Mouse (Mus musculus) brown adipose tissue, adult 24 weeks (tissue): ENCODE data around the gene Crocc. TPM values are rescaled to one million over a fixed set of nuclear protein-coding genes. Genes with fewer than 3 reads are reported as not detected.

Experiments
- H3K27ac ChIP-seq: fragments of 200-500 bp; replicated peaks from 2 replicates; pipeline ENCODE4 v1.5.1; 2012; ENCODE audit warnings: low read depth, mild to moderate bottlenecking, low read length
- H3K4me1 ChIP-seq: fragments of 200-500 bp; 2 replicates; pipeline ENCODE4 v1.6.1; 2012; ENCODE audit warnings: low read length, mixed read lengths; ENCODE audit not compliant: control insufficient read depth, insufficient read depth, insufficient read length
- H3K4me3 ChIP-seq: fragments of 200-500 bp; 2 replicates; pipeline ENCODE4 v1.5.1; 2012; ENCODE audit warnings: low read depth, mild to moderate bottlenecking, low read length, moderate library complexity; ENCODE audit not compliant: insufficient read depth
- polyA plus RNA-seq: library from polyadenylated mRNA; stranded (reverse); fragments of >200 nt; gene quantifications from 2 replicates; pipeline ENCODE4 v1.2.4, GENCODE M21; 2012; ENCODE audit not compliant: missing spikeins, insufficient read depth, insufficient read length

Crocc gene
- polyA plus RNA-seq, 1 experiment = 1.4 TPM

DNA sequence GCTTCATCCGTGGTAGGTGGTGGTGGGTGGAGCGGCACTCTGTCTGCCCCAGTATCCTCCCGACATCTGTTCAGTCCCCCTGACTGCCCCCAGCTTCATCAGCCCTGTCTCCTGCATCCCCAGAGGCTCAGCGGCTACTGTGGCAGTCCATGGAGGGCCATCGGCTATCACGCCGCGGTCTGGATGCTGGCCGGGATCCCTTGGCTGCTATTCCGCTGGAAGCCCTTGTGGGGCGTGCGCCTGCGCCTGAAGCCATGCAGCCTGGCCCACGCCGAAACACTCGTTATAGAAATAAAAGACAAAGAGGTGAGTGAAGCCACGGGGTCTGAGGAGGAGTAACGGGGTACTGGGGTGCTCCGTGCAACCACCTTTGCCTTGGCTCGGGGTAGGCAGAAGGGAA is 68.1 kb downstream of the Crocc start:
- Histone ChIP-seq H3K27ac (no peak overlapping the region), H3K4me3 (no peak overlapping the region), H3K4me1 (peaks cover 7% of the 10 kb centered on the region; the same call in 1 of the 2 replicates)

DNA sequence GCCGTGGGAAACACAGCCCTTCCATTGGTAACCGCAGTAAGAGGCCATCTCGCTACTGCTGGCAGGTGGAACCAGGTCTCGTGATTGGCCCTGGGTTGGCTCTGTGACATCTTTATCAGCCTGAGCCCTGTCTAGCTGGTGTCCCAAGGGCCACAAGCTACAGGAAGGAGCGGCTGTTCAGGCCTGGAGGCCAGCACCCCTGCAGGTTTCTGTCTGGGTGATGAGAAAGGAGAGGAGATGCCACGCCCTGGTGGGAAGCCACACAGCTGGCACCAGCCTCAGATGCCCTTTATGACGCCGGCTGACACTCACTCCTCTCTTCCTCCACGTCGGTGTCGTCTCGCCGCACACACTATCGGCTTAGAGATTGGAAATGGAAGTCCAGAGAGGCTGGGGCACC is 70.9 kb downstream of the Crocc start:
- Histone ChIP-seq H3K4me1 (peaks cover 7% of the 10 kb centered on the region; the same call in 1 of the 2 replicates), H3K27ac (no peak overlapping the region; the same call in 1 of the 2 replicates), H3K4me3 (no peak overlapping the region)

DNA sequence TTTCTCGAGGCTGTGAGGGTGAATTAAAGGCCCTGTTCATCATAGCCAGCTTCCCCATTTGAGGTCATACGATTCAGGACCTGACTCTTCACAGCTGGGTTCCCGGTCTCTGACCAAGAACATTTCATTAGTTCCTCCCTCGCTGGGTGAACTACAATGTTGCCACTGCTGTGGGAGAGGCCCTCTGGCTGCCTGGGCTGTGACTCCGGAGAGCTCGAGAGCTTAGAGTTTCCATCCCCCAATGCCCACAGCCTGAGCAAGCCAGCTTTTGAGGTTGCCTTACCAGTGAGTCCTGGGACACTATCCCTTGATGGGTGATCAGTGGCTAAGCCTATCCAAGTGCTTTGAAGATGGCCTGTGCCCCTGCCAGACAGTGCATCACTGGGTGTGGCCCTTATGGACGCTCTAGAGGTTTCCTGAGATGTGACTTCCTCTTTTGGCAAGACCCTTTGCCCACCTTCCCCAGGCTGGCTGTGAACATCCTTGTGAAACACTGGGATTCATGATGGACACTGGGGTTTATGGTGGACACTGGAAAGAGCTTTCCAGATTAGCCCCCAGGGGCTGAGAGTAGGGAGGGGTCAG is 71.6 kb downstream of the Crocc start:
- Histone ChIP-seq H3K27ac (peak overlapping the region; percentile 46; the same call in 1 of the 2 replicates), H3K4me1 (peaks cover 7% of the 10 kb centered on the region; the same call in 1 of the 2 replicates), H3K4me3 (peak overlapping the region; percentile 31)

- Histone ChIP-seq H3K4me3 (peak overlapping the region; percentile 80), H3K4me1 (peaks cover 7% of the 10 kb centered on the region; the same call in 1 of the 2 replicates), H3K27ac (peak overlapping the region; percentile 42; the same call in 1 of the 2 replicates)
Observed at GRCm38 (mm10) chr4:140987476-140987875, 72.9 kb downstream of the Crocc start.

DNA sequence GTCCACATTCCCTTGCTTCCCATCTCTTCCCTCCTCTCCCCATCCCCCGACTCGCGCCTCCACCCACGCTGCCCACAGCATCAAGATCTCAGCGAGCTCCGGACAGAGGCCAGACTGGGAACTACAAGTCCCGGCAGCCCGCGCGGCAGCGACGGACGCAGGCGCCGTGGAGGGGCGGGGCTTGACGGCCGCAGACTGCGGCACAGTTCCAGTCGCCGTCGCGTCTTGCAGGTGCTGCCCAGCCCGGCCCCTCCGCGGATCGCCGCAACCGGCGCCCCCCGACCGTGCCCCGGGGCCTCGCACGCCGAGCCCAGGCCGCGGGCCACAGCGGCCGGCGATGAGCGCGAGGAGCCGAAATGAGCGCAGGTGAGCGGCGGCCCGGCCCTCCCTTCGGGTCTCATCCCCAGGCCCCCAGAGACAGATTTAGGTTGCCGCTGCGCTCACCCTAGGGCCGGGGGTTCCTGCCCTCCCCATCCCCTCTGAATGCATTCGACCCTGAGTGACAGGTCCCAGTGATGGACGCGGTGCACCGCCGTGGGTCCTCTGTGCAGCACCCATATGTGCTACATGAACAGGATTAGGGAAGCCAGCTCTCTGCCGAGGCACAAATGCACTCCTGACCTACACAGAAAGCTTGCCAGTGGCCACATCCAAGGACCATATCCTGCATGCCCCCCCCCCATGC is 73.5 kb downstream of the Crocc start, which contains the start of gene Atp13a2:
Gene Atp13a2 (plus strand): TSS at position 163 of the 685 bp plus-strand sequence.
- Histone ChIP-seq H3K27ac (peak within 1 kb of the TSS; percentile 42; the same call in 1 of the 2 replicates), H3K4me1 (peaks cover 7% of the 10 kb centered on the region; the same call in 1 of the 2 replicates), H3K4me3 (peak within 1 kb of the TSS; percentile 80)

DNA sequence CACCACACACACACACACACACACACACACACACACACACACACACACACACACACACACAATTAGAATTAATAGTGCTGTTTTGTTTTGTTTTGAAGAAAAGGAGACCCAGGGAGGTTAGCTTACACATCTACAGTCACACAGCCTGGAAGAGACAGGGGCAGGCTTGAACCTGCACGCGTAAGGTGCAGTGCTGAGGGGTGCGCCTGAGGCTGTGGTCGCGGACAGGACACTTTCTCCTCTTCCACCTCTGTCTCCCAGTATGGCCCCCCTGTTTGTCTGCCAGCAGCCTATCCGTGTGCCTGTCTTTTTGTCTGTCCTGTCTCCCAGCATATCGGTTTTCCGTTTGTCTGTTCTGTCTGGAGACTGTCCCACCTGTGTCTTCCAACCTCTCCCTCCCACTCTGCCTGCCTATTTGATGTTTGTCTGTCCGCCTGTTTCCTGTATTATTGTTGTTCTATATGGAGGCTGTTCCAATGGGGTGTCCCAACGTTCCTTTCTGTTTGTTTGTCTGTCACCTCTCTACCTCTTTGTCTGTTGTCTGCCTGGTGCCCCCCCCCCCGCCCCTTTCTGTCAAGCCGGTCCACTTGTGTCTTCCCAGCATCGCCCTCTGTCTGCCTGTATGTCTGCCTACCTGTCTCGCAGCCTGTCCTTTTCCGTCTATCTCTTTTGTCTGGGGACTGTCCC is 74.2 kb downstream of the Crocc start:
- peaks cover 7% of the 10 kb centered on the region; the same call in 1 of the 2 replicates for H3K4me1 ChIP-seq
- H3K27ac ChIP-seq = no peak overlapping the region
- peak overlapping the region; percentile 80 for H3K4me3 ChIP-seq

DNA sequence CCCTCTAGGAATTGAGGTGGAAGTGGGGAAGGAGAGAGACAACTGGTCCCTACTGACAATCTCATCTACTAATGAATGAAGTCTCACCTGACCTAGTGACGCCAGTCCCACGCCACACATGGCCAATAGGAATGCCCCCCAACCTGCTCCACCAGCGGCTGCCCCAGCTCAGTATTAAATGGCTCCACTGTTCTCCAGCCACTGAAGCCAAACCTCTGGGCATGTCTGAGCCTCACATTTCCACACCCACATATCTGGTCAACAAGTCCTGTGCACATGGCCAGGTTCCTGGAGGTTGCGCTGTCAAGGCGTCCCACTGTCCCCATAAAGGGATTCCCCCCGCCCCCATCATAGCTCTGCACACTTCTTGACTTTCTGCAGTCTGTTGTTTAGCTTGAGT is 75.8 kb downstream of the Crocc start:
- H3K4me1 ChIP-seq = peaks cover 7% of the 10 kb centered on the region; the same call in 1 of the 2 replicates
- H3K27ac ChIP-seq = no peak overlapping the region

DNA sequence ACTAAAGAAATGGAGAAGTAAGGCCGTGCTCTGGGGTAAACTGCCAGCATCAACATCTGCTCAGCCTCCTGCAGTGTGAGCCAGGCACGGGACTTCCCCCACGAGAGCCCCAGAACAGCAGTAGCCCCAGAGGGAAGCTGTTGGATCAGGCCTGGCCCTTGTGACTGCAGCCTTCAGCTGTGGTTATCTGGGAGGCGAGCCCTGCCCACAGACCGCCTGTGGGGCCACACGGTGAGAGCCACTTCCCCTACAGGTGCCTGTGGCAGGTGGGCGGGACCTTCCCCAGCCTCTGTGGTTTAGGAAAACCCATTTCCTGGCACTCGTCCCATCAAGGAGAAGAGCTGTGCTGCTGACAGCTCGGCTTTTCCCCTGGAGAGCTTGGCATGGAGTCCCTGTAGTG is 76.9 kb downstream of the Crocc start:
- no peak overlapping the region for H3K4me3 ChIP-seq
- no peak overlapping the region for H3K27ac ChIP-seq
- H3K4me1 ChIP-seq = peaks cover 7% of the 10 kb centered on the region; the same call in 1 of the 2 replicates

More for the DNA sequence above, 75.8 kb downstream of the Crocc start:
- H3K4me3 ChIP-seq = no peak overlapping the region

DNA sequence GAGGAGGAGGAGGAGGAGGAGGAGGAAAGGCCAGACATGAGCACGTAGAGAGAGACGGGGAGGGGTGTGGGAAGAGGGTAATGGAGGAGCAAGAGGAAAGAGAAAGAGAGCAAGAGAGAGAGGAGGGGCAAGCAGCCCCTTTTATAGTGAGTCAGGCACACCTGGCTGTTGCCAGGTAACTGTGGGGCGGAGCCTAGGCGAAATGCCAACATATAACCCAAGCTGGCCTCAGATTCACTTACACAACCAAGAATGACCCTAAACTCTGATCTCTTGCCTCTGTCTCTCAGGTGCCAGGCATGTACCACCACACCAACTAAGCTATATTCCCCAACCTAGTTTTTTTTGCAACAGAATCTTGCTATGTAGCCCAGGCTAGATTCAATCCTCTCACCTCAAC is 77.5 kb downstream of the Crocc start:
- Histone ChIP-seq H3K4me1 (peaks cover 5% of the 10 kb centered on the region; the same call in 1 of the 2 replicates), H3K4me3 (no peak overlapping the region), H3K27ac (peak overlapping the region; percentile 56)

DNA sequence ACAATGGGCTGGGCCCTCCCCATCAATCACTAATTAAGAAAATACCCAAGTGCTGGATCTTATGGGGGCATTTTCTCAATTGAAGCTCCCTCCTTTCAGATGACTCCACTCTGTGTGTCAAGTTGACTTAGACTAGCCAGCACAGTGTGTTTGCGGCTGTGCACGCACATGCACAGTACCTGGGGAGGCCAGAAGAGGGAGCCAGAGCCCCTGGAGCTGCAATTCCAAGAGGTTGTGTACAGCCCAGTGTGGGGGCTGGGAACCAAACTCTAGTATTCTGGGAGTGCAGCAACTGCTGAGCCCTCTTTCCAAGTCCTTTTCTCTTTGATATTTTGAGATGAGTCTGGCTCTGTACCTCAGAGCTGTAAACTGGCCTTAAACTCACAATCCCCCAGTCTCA is 78.7 kb downstream of the Crocc start:
- Histone ChIP-seq H3K4me3 (no peak overlapping the region), H3K4me1 (no peaks in the 10 kb centered on the region), H3K27ac (no peak overlapping the region)

- no peak overlapping the region for H3K4me3 ChIP-seq
- H3K27ac ChIP-seq = no peak overlapping the region
- no peaks in the 10 kb centered on the region for H3K4me1 ChIP-seq
Observed at GRCm38 (mm10) chr4:140977886-140978692, 82.3 kb downstream of the Crocc start.

- Histone ChIP-seq H3K27ac (no peak overlapping the region), H3K4me1 (no peaks in the 10 kb centered on the region), H3K4me3 (no peak overlapping the region)
Observed at GRCm38 (mm10) chr4:140977278-140977677, 83.1 kb downstream of the Crocc start.

DNA sequence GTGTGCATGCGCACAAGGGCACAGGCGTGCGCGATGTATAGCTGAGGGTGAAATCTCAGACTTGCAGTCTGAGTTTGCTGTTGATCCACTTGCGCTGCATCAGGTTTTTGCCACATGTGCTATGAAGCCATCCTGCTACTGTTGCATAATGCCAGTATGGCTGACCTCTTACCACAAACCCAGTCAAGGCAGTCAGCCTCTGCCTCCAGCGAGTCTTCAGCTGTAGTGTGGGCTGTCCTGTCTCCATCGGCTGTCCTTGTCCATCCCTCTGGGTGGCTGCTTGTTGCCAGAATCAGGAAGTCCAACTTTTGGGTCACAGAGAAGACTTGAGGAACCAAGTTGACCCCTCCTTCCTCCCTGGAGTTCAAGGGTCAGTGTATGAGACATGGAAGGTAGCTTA is 85.0 kb downstream of the Crocc start:
- H3K4me1 ChIP-seq = no peaks in the 10 kb centered on the region
- H3K27ac ChIP-seq = no peak overlapping the region; the same call in 1 of the 2 replicates
- H3K4me3 ChIP-seq = no peak overlapping the region

- Histone ChIP-seq H3K27ac (no peak overlapping the region), H3K4me3 (no peak overlapping the region)
Observed at GRCm38 (mm10) chr4:140974408-140974807, 85.9 kb downstream of the Crocc start.

More at GRCm38 (mm10) chr4:140974408-140974807, 85.9 kb downstream of the Crocc start:
- H3K4me1 ChIP-seq = no peaks in the 10 kb centered on the region
